Mouse (Mus musculus) A20 (cell line): ENCODE results near the gene Grhpr.
"Not testable (repeated sequence)": the region's sequence is repeated elsewhere in the genome, so short reads cannot be mapped to it uniquely, and the experiment has no call there.

Experiments
- DNase-seq: peaks from one replicate; pipeline ENCODE4 v3.0.0-alpha.2; 2011; ENCODE audit warnings: low read depth, low spot score

The Grhpr gene

DNA sequence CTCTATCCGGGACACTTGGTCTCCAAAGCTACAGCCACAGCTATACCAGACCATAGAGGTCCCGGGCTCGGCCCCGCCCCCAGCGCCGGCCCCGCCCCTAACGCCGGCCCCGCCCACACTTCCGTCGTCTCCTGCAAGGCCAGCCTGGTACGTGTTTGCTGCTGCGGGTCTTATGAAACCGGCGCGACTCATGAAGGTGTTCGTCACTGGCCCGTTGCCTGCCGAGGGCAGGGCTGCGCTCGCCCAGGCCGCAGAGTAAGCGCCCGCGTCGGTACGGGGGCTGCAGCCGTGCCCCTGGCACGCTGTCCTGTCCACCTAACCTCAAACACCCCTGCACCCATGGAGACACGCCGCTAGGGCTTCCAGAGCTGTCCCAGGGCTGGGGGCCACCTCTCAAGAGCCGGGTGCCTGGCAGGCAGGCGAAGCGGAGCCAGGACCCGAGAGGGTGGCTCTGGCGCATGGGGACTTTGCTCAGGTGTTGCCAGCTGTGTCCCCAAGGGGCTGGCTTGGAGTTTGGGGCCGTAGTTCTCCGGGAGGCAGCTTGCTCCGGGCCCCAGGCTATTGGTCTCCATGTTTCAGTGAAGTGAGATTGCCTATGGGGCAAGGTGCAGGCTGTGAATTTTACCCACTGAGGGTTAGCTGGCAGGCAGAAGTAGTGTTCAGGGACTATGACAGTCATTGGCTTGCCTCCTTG lies at the start of gene Grhpr:
TSS of gene Grhpr (plus strand) at position 116 of the 694 bp plus-strand sequence.
- peak; percentile 93 for DNase-seq

DNA sequence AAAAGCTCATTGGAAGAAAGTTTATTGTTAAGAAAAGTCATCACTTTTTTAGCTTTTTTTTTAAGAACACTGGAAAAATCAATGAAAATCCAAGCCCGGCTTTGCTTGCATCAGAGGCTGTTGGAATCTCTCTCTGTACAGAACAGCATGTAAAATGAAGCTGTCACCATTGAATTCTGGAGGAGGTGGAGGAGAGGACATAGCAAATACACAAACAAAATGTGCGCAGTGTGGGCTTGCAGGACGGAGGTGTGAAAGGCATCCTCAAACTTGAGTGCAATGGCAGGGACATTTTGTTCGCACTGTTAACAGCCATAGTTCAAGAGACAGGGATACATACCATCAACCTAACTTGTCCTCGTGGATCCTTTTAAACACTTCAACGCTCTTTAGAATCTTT lies 49.5 kb upstream of the Grhpr start:
- no peak for DNase-seq

DNA sequence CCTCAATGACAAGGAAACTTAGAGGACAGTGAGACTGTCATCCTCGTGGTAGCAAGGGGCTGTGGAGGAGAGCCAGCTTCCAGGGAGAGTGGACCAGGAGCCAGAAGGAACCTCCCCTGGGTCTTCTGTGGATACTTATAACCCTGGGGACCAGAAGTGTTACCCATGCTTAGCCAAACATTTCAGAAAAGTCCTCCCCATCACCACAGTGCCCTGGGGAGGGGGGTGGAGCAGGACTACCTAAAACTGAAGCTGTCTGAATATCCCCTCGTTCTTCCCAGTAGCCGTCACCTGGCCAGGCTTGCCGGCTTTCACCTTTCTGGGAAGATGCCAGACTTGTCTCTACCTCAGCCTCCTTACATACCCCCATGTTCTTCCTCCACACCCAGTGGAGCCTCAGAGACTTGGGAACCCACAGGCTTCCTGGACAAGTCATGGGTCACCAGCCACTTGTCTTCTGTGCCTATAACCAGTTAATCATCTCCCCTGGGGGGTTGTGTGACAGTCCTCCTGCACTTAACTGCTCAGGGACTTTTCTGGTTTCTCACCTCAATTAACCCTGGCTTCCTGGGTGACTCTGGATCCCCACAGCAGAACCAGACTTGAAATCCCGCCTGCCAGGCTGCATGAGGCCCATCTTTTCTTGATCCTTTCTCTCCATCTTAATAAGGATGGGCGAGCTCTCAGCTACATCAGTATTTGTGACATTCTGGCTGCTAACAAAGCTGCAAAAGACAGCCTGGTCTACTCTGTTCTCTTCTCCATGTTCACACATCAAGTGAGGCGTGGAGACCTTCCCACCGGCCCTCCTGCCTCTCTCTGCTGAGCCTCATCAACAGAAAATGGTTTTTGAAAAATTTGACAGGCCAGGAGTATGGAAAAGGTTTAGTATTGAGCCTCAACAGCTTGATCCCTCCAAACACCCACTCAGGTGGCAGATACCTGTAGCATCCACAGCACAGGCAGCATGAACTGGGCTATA lies 42.5 kb upstream of the Grhpr start:
- DNase-seq: peak; percentile 81

DNA sequence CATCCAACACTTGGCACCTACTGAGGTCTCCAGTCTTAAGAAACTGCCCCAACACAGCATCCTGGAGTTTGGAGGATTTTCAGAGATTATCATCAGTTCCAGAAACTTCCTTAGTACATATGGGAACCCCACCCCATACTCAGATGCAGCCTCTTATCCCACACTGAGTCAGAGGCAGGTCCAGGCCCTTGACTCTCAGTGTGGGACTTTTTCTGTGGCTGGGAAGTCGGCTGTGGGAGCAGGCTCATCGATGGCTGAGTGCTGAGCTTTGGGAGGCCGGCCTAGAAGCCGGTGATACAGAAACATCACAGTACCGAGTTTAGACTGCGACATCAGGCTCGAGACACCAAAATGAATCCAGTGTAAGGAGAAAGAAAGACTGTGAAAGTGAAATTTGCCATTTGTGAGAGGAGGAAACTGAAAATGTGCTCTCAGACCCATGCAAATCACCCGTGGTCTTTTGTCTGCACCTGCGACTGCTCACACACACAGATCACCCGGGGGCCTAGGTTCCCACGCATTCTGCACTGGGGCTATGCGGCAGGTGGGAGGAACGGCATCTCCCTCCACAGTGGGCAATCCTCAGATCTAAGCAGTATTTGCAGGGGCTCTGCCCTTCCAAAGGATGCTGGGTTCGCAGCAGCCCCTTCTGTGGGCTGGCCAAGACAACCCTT lies 41.5 kb upstream of the Grhpr start:
- DNase-seq: peak; percentile 90

DNA sequence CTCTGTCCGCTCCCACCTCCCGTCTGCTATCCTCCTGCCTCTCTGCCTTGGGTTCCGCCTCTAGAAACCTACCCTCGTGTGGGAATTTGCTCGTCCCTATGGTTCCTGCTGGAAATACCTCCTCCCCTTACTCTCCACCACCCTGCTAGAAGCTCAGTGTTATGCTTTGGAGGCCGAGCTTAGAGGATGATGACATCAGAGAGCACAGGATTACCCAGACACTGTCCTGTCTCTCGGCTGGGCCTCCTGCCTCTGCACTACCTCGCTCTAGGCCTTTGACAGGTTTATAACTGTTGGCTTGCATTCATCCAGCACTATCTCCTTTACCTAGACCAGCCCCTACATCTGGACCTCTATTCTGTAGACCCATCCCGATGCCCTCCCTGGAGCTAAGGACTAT lies 40.9 kb upstream of the Grhpr start:
- DNase-seq: peak; percentile 83

DNA sequence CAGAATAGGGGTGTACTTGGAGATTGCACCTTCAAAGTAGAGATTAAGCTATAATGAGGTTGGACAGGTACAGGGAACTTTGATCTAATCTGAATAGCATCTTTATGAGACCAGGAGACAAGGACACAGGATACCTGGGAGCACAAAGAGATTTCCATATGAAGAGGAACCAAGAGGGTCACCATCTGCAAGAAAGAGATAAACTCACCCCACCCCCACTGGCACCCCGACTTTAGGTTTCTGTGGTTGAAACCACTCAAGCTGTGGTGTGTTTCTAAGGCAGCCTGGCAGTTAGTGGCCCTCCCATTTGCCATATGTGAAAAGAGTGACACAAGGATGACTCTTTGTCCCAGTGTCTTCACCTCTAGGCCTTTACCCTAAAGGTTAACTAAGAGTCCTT lies 39.0 kb upstream of the Grhpr start:
- DNase-seq: peak; percentile 76

DNA sequence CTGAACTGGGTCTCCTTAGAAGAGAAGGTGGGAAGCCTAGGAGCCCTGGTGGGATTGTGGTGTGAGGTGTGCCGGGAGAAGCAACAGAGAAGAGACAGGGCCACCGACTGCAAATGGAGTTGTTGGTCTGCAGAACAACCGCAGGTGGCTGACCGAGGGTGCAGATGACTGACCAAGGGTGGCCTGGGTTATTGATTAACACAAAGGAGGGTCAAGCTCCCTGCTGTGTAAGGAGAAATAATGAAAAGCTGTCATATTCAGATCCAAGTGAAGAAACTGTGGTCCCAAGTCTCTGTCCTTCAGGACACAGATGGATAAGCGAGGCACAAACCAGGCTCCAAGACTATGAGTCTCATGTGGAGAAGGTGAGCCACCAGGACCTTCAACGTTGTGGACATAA lies 37.7 kb upstream of the Grhpr start:
- DNase-seq: peak; percentile 68

DNA sequence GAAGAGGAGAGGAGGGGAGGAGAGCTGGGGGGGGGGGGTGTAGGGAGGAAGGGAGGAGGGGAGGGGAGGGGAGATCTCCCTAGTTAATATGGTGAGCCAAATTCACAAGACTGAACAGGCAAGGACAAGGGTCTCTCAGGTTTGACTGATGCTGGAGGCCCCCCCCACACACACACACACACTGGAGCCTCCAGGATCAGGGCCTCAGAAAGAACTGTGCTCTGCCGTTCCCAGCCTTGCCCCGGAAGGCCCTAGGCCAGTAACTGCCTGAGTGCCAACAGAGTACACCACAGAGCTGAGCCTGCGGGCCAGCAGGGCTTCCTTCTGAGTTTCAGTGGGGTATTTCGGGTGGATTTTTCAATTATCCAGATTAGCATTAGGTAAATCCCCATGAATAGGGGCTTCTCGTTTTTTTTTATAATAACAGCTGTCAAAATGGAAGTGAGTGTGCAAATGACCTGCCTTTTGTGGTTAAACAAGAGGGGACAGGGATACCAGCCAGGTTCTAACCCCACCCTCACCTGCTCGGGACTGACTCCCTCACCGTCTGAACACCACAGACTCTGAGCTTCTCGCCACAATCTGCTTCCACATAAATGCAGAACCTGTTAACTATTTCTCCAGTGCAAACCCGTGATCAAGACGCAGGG lies 36.6 kb upstream of the Grhpr start:
- DNase-seq: peak; percentile 88

DNA sequence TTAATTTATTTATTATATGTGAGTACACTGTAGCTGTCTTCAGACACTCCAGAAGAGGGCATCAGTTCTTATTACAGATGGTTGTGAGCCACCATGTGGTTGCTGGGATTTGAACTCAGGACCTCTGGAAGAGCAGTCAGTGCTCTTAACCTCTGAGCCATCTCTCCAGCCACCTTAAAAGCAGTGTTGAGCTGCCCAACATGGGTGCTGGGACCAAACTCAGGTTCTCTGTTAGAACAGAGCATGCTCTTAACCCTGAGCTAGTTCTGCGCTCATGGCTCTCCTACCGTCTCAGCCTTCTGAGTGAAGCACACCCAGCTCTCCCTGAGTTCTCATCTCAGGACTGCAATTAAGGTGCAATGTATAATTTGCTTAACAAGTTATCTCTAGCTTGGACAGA lies 35.1 kb upstream of the Grhpr start:
- DNase-seq: not testable (repeated sequence)

DNA sequence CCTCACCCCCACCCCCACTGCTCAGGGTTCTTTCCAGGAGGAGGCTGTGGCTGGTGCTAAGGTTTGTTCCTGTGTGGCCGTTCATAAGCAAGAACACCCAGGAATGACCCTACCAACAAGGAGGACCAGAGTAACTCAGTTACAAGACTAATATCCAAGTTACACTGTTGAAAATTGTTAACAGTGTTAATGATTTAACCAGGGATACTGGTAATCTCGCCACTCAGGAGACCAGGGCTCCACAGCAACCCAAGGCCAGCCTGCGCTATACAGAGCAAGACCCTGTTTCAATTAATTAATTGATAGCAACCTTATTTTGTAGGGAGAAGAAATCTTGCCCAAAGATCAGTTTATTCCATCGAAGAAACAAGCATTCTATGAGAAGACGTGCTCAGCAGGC lies 33.7 kb upstream of the Grhpr start:
- no peak for DNase-seq

DNA sequence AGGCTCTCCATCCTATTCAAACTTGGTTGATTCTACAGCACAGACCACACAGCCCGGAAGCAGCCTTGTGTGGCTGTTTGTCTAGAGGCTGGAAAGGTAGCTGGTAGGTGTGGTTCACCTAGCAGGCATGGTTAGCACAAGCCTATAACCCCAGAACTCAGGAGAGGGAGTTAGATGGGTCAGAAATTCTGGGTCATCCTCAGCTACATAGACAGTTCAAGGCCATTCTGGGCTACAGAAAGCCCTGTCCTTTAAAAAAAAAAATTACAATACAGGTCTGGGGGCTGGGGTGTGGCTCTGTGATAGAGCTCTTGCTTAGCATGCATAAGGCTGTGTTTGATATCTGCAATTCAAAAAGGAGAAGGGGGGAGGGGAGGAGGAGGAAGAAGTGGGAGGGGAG lies 32.9 kb upstream of the Grhpr start:
- DNase-seq: no peak

DNA sequence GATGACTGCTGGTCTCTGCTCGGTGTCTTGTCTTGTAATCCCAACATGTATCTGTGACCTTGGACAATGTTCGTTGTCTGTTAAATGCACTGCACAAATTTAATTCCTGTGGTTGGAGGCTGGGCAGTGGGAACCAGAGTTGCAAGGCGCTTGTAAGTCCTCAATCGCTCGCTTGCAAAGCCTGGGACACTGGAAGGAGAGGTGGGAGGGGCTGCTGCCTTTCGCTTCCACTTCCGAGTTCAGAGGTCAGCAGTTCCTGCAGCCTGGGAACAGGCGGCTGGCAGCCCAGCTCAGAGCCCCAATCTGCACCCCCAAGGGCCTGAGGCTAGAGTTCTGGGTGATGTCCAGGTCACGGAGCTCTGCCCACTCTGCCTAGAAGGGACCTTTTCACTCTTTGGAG lies 28.2 kb upstream of the Grhpr start:
- DNase-seq: no peak

DNA sequence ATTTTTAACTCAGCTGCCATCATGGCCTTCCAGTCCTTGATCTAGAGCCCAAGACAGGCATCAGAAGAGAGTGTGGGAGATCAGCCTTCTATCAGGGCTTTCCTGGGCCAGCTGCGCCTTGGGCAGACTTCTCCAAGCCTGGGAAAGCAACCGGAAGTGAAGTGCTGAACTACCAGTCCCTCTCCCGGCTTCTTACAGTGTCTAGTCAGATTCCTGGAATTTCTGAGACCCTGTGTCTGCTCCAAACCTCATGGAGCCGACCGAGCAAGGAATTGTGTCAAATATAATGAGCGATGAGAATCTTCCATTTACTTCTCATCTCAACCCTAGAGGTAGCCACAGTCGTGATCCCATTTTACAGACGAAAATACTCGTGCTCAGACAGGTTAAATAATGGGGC lies 22.4 kb upstream of the Grhpr start:
- DNase-seq: no peak

DNA sequence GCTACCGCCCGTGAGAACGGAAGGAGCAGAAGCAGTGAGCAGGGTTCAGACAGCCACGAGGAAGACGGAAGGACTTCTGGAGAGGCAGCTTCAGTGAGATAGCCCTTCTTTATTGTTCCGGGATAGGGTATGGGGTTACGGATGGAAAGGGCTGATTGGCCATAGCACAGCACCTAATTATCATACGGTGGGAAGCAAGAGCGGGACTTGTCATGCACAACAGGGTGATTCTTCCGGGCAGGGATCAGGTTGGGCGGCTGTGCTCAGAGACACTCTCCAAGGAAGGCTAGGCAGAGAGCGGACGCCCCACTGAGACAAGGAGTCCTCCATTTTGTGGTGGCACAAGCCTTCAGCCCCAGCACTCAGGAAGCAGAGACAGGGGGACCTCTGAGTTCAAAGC lies 22.0 kb upstream of the Grhpr start:
- DNase-seq: no peak

DNA sequence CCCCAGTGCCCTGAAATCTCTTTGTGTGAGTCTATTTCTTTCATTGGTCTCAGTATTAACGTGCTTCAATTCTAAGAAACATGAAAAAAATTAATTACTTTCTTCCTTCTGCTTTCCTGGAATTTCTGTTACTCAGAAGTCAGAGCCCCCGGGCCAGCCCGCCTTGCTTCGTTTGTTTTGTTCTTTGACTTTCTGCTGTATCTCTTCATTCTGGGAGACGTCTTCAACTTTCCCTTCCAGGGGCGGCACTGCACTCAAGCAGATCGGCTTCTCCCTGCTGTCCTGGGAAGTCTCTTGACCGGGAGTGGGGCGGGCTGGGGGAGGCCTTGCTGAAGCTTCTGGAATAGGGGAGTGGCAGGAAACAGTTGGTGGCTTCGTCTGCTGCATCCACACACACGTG lies 18.0 kb upstream of the Grhpr start:
- no peak for DNase-seq

DNA sequence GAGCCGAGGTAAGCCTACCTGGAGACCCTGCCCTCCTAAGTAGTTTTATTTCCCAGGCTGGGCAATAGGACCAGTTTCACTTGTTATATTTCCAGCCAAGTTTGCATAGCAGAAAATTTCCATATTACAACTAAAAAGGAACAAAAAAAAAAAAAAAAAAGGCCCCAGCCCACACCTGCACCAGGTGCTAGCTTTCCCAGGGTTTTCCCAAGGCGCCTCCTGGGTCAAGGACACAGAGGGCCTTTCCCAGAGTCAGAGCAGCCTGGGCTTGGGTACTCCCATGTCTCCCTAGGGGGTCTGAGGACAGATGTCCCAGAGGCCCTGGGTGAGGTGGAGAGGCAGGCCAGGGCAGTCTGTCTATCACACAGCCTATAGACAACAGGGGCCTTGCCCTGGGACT lies 16.0 kb upstream of the Grhpr start:
- peak; percentile 86 for DNase-seq

DNA sequence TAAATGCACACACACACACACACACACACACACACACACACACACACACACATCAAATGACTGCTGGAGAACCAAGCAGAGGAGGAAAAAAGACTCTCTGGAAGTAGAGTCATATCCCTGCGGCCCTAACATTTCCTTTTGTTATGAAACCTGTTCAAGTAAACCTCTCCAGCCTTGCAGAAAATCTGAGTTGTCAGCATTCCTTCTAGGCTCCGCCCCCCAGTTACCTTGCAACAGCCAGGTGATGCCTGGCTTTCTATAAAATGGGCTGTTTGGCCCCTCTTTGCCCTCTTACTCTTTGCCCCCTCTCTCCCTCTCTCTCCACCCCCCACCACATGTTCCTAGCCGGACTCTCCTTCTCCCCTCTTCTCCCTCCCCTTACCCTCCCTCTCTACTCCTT lies 15.5 kb upstream of the Grhpr start:
- DNase-seq: no peak

DNA sequence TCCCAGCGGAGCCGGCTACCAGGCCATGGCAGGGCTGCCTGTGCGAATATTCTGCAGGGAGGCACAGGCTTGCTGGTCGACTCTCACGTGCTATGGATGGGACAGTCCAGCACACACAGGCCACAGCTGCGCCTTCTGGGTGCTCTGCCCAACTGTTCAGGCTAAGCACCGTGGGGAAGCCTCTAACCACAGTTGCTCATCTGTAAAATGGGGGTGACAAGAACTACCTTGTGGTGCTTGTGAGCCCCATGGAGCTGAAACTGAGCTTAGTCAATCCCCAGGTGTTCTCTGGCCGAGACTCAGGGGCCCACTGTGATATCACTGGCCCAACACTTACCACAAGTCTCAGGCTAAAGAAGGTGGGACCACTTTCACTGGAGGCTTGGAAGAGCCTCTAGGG lies 13.8 kb upstream of the Grhpr start:
- peak; percentile 95 for DNase-seq

DNA sequence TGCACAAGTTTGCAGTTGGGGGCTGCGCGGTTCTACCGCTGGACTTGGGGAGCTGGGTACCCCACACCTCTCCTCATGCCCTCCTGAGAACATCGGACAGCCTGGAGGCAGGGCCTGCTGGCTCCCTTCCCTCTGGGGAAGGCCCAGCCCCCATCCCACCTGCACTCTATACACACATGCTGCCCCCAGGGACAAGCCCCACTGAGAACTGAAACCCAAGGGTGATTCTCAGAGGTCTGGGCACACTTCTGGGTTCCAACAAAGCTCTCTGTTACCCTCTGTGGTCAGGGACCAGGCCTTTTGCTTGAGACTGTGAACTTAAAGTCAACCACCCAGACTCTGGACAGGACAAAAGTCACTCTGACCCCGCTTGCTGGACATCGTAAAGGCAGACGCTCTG lies 11.1 kb upstream of the Grhpr start:
- DNase-seq: peak; percentile 97

DNA sequence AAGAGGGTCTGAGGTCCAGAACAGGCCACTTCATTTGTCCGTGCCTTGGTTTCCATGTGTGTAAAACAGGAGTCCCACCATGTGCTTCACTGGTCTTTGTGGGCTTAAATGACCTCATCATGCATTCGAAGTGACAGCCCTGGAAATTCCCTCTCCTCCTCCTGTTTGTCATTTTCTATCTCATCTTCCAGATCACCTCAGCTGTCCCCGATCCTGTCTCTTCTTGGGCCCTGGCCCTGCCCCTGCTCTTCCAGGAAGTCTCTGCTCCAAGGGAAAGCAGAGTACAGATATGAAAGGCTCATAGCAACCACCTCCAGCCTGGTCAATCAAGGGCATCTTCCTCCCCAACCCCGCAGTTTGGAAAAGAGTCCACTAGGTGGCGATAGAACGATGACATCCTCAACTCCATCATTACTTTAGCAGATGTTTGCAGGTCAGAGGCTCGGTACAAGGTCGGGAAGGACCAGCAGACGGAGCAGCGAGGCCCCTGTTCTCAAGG lies 10.5 kb upstream of the Grhpr start:
- DNase-seq: peak; percentile 90

DNA sequence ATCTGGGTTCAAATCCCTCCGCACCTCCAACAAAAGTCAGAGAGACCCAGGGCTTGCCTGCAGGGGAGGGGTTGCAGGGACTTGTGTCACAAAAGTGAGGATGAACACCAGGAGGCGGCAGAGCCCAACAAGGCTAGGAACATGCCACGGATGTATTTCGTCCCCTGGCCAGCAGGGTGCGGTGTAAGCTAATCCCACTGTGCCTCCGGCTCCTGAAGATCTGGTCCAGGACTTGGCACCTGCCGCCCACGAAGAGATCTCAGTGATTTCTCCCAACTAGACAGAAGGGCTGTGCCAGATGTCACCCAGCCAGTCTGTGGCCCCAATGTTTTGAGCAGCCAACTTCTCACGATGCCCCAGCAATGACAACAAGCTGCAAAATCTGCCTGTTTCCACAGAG lies 7.7 kb upstream of the Grhpr start:
- DNase-seq: peak; percentile 84

DNA sequence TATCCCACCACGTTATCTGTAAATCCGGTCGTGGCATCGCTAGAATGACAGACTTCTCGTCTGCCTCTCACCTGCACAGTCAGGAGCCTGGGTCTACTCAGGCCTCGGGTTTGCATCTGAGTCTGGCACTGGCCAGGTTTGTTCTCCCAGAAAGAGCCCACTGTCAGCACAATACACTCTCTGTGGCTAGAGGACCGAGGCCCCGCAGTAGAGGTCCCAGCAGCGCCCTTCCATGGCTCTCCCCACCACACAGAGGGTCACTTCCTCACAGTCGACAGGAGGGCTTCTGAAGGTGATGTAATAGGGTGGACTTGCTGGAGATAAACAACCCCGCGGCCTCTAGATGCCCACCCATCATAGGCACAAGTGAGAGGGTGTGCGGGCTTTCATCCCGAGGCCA lies 7.3 kb upstream of the Grhpr start:
- no peak for DNase-seq
